Mouse (Mus musculus) kidney, adult 2 months (tissue): ENCODE measurements around the gene Adar. TPM values are rescaled to one million over a fixed set of nuclear protein-coding genes. Genes with fewer than 3 reads are reported as not detected.
"Not testable (repeated sequence)": the region's sequence is repeated elsewhere in the genome, so short reads cannot be mapped to it uniquely, and the experiment has no call there.

ENCODE experiments used
- DNase-seq: peaks from one replicate; pipeline ENCODE4 v3.0.0; 2021
- H3K27ac ChIP-seq: fragments of 200-500 bp; 2 replicates; pipeline ENCODE4 v1.5.1; 2012; ENCODE audit warnings: low read depth, low read length, control low read depth, inconsistent platforms; ENCODE audit not compliant: insufficient read depth
- H3K27me3 ChIP-seq: fragments of 200-500 bp; replicated peaks from 2 replicates; pipeline ENCODE4 v1.6.1; 2012; ENCODE audit warnings: mild to moderate bottlenecking, moderate library complexity, low read length, inconsistent platforms; ENCODE audit not compliant: control insufficient read depth, insufficient read depth
- H3K36me3 ChIP-seq: fragments of 200-500 bp; 2 replicates; pipeline ENCODE4 v1.6.1; 2012; ENCODE audit warnings: mild to moderate bottlenecking, moderate library complexity, low read length, inconsistent platforms; ENCODE audit not compliant: control insufficient read depth, insufficient read depth
- H3K4me1 ChIP-seq: fragments of 200-500 bp; 2 replicates; pipeline ENCODE4 v1.6.1; 2011; ENCODE audit warnings: low read length; ENCODE audit not compliant: control insufficient read depth, insufficient read depth
- H3K4me3 ChIP-seq: fragments of 200-500 bp; 2 replicates; pipeline ENCODE4 v1.5.1; 2011; ENCODE audit warnings: mild to moderate bottlenecking, low read depth, low read length, control low read depth; ENCODE audit not compliant: insufficient read depth
- CTCF ChIP-seq: fragments of 200-500 bp; conservative IDR thresholded peaks from 2 replicates; pipeline ENCODE4 v1.5.1; 2011; ENCODE audit warnings: low read depth, mild to moderate bottlenecking, control low read depth, low read length, moderate library complexity, mixed read lengths; ENCODE audit not compliant: insufficient read depth, insufficient read length
- POLR2A ChIP-seq: fragments of 200-500 bp; IDR thresholded peaks from one replicate; pipeline ENCODE4 v1.6.1; 2011; ENCODE audit warnings: low read depth, low read length, control low read depth
- WGBS: fragments of 180-500 bp; shearing (Covaris S2); methylation state at CpG from one replicate; pipeline ENCODE4 v1.1.7; 2018; 5-methylcytosine and 5-hydroxymethylcytosine counted together
- polyA plus RNA-seq: library from polyadenylated mRNA; depleted of rRNA; stranded (reverse); fragments of >200 nt; gene quantifications from 2 replicates; pipeline ENCODE4 v1.2.3, GENCODE M21; 2012

Adar gene
- polyA plus RNA-seq, 1 experiment: 22.0 TPM

DNA sequence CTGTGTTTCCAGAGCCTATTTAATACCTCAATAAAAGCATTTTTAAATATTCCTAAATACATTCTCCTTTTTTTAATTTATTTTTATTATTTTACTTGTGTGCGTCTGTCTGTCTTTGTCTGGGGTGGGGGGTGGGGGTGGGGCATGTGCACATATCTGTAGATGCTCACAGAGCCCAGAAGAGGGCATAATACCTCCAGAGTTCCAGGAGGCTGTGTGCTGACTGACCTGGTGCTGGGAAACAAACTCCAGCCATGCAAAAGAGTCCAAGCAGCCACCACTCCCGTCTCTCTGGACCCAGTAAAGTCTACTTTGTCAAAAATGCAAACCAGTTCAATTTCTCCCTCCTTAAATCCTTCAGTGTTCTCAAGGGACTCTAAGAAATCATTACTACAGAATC is 79.8 kb downstream of the Adar start:
- DNase-seq: no peak
- Histone ChIP-seq H3K27me3 (no peaks in the 10 kb centered on the region), H3K4me3 (no peak overlapping the region), H3K4me1 (no peaks in the 10 kb centered on the region), H3K27ac (no peak overlapping the region), H3K36me3 (no peaks in the 10 kb centered on the region)
- TF ChIP-seq POLR2A (no peak), CTCF (peak; percentile 15; the same call in 1 of the 2 replicates)
- WGBS: 68% methylated on average over 2 of the region's 2 CpGs

DNA sequence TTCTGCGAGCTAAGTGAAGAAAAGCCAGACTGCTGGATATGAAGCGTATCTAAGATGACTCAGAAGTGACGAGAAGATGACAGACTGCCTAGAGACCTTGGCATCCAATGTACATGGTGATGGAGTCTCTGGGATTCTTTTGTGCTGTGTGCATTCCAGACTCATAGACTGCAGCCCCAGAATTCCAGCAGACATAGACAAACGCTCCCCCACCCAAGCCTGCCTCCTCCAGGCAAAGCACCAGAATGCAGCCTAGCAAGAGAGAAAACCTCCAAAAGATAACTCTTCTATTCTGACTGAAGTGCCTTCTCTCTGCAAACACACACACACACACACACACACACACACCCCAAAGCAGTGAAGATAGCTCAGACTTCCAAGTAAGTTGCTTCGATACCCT is 80.9 kb downstream of the Adar start:
- TF ChIP-seq POLR2A (no peak), CTCF (0 out of 2 replicates have a peak, but pooled peaks have one; percentile 12)
- H3K27ac ChIP-seq: no peak overlapping the region
- H3K36me3 ChIP-seq: no peaks in the 10 kb centered on the region
- no peaks in the 10 kb centered on the region for H3K4me1 ChIP-seq
- 81% methylated on average over 5 of the region's 5 CpGs for WGBS
- no peak for DNase-seq
- no peaks in the 10 kb centered on the region for H3K27me3 ChIP-seq
- H3K4me3 ChIP-seq: no peak overlapping the region

DNA sequence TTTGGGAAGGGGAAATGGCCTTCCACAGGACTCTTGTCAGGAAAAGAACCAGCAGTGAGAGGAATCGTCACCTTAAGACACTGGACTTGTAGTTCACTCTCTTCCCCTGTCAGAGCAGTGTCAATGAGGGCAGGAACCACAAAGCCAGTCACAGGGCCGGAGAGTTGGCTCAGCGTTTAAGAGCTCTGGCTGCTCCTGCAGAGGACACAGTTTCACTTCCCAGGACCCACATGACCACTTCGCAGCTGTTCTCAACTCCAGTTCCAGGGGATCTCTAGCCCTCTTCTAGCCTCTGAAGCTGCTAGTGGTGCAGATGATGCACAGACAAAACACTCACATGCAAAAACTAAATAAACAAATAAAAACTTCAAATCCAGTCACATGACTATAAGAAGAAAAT is 81.5 kb downstream of the Adar start:
- no peak overlapping the region for H3K27ac ChIP-seq

DNA sequence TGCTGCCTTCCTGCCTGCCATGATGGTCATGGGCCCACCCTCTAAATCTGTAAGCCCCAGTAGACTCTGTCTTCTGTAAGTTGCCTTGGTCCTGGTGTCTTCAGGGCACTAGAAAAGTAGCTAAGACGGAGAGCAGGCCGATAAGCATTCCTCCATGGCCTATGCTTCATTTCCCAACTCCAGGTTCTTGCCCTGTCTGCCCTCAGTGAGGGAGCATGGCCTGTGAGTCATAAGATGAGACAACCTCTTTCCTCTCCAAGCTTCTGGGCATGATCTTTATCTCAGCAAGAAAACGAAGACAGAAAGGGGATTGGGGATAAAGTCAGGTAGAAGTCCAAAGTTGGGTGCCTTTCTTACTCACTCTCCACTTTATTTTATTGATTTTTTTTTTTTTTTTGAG is 83.7 kb downstream of the Adar start:
- H3K4me3 ChIP-seq: no peak overlapping the region
- H3K4me1 ChIP-seq: no peaks in the 10 kb centered on the region
- H3K27me3 ChIP-seq: no peaks in the 10 kb centered on the region
- no peak for DNase-seq
- no peak for TF ChIP-seq CTCF
- no peak for TF ChIP-seq POLR2A
- WGBS: 92% methylated on average over 3 of the region's 3 CpGs
- no peak overlapping the region for H3K27ac ChIP-seq
- no peaks in the 10 kb centered on the region for H3K36me3 ChIP-seq

More for the DNA sequence above, 81.5 kb downstream of the Adar start:
- peak; percentile 41 for DNase-seq
- Histone ChIP-seq H3K36me3 (no peaks in the 10 kb centered on the region), H3K27me3 (no peaks in the 10 kb centered on the region), H3K4me1 (no peaks in the 10 kb centered on the region), H3K4me3 (no peak overlapping the region)
- TF ChIP-seq POLR2A: no peak
- TF ChIP-seq CTCF: no peak
- WGBS: 30% methylated on average over 4 of the region's 4 CpGs

DNA sequence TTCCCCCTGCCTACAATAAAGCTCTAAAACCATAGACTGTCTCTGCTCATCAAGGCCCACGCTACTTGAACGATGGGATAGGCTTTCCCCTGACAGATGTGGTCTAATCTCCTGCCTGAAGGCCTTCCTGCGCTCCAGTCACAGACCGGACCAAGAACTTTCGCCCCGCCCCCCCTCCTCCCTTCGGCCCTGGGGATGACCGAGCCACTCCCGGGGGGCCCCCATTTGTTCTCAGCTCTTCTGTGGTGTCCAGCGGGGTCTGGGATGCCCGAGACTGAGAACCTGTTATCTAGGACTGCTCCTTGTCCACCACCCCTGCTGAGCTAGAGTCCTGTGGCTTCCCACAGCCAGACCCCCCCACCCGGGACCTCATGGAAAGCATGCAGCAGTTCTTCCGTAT is 84.7 kb downstream of the Adar start:
- 24% methylated on average over 13 of the region's 13 CpGs for WGBS
- TF ChIP-seq POLR2A: no peak
- no peak for TF ChIP-seq CTCF
- DNase-seq: no peak
- Histone ChIP-seq H3K4me1 (no peaks in the 10 kb centered on the region), H3K36me3 (no peaks in the 10 kb centered on the region), H3K4me3 (no peak overlapping the region), H3K27ac (no peak overlapping the region), H3K27me3 (no peaks in the 10 kb centered on the region)

DNA sequence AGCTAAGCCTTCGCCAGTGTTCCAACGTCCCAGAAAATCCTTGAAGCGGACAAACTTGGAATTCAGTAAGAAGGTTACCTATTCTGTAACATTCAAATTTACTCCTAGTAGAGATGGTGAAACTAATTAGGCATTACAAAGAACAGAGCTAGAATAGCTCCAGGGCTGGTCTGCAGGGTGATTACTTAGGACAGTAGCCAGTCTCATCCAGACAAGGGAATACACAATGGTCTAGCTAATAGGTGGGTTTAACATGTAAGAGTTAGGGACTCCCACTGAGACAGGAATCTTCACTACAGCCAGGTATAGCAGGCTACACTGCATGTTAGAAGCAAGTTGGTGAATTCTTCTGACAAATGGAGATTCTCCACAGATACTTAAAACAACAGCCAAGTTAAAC is 85.3 kb downstream of the Adar start:
- not testable (repeated sequence) for DNase-seq, H3K27me3 ChIP-seq, H3K4me3 ChIP-seq, H3K27ac ChIP-seq, H3K4me1 ChIP-seq, H3K36me3 ChIP-seq
- WGBS: 47% methylated on average over 3 of the region's 3 CpGs

DNA sequence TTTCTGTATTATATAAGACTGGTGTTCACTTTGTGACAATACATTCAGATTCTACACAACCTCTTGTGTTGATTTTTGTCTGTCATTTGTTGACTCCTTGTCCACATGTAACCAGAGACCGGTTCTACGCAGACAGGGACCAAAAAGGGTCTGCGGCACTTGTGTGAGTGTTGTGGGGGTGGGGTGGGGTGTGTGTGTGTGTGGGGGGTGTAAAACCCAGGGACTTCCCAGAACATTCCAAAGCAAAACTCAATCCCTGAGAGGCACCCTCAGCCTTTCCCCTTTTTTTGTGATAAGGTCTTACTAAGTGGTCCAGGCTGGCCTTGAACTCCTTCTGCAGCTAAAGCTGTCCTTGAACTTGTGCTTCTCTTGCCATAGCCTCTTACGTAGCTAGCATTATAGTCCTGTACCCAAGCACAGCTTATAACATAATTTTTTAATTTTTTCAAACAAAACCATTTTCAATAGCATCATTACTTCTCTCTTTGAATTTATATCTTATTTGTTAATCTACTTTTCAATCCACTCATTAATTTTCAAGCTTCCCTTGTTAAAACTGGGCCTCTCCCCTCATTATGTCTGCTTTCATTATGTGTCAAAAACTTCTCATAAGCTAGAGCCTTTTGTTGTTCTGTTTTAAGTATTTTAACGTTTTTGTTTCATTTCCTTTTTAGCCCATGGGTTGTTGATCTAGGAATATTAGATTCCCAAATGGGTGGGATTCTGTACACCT is 86.1 kb downstream of the Adar start:
- Histone ChIP-seq H3K4me3 (no peak overlapping the region), H3K27ac (no peak overlapping the region)
- WGBS: 77% methylated on average over 5 of the region's 5 CpGs

More for the DNA sequence above, 86.1 kb downstream of the Adar start:
- H3K36me3 ChIP-seq: no peaks in the 10 kb centered on the region
- H3K4me1 ChIP-seq: no peaks in the 10 kb centered on the region
- no peaks in the 10 kb centered on the region for H3K27me3 ChIP-seq
- no peak for DNase-seq
- TF ChIP-seq POLR2A (no peak), CTCF (no peak)
